Mouse (Mus musculus) midbrain, postnatal 0 days (tissue): ENCODE data around the gene Hdac1. TPM values are rescaled to one million over a fixed set of nuclear protein-coding genes. Genes with fewer than 3 reads are reported as not detected.

Source experiments
- ATAC-seq: fragments of 200-750 bp; cut with Nextera tagmentation; 2 replicates; pipeline ENCODE4 v1.8.0; 2017; ENCODE audit warnings: moderate number of reproducible peaks, mild to moderate bottlenecking, moderate TSS enrichment, moderate library complexity; ENCODE audit not compliant: low FRiP score
- DNase-seq: peaks from one replicate; pipeline ENCODE4 v3.0.0-alpha.2; 2015; ENCODE audit warnings: low spot score
- H3K27ac ChIP-seq: fragments of 300-500 bp; sonication (generic); 2 replicates; pipeline ENCODE4 v1.5.1; 2014; ENCODE audit warnings: low read depth, mild to moderate bottlenecking, low read length, mixed read lengths
- H3K27me3 ChIP-seq: fragments of 300-500 bp; sonication (generic); 2 replicates; pipeline ENCODE4 v1.6.1; 2014; ENCODE audit warnings: low read length, control low read depth, mixed read lengths; ENCODE audit not compliant: insufficient read depth
- H3K36me3 ChIP-seq: fragments of 300-500 bp; sonication (generic); 2 replicates; pipeline ENCODE4 v1.6.1; 2014; ENCODE audit warnings: low read length, control low read depth, mixed read lengths; ENCODE audit not compliant: insufficient read depth
- H3K4me1 ChIP-seq: fragments of 300-500 bp; sonication (generic); 2 replicates; pipeline ENCODE4 v1.6.1; 2014; ENCODE audit warnings: mild to moderate bottlenecking, control low read depth, antibody characterized with exemption, low read length, mixed read lengths; ENCODE audit not compliant: insufficient read depth
- H3K4me2 ChIP-seq: fragments of 300-500 bp; sonication (generic); 2 replicates; pipeline ENCODE4 v1.6.1; 2014; ENCODE audit warnings: low read depth, mild to moderate bottlenecking, low read length, mixed read lengths; ENCODE audit not compliant: poor library complexity, severe bottlenecking
- H3K4me3 ChIP-seq: fragments of 300-500 bp; sonication (generic); 2 replicates; pipeline ENCODE4 v1.5.1; 2014; ENCODE audit warnings: low read depth, mild to moderate bottlenecking, low read length, moderate library complexity
- H3K9ac ChIP-seq: fragments of 300-500 bp; sonication (generic); replicated peaks from 2 replicates; pipeline ENCODE4 v1.6.1; 2014; ENCODE audit warnings: mild to moderate bottlenecking, low read length, moderate library complexity, mixed read lengths; ENCODE audit not compliant: poor library complexity, severe bottlenecking
- H3K9me3 ChIP-seq: fragments of 300-500 bp; sonication (generic); 2 replicates; pipeline ENCODE4 v1.6.1; 2016; ENCODE audit warnings: low read length, control low read depth
- CTCF ChIP-seq: IDR thresholded peaks from 2 replicates; pipeline ENCODE4 v1.5.1; 2016; ENCODE audit warnings: antibody characterized with exemption, mild to moderate bottlenecking
- WGBS: fragments of 180-500 bp; shearing (Covaris S2); extraction: QIAGEN DNeasy Blood & Tissue Kit; methylation state at CpG from one replicate; pipeline ENCODE4 v1.1.7; 2014; 5-methylcytosine and 5-hydroxymethylcytosine counted together
- polyA plus RNA-seq: library from polyadenylated mRNA; unstranded; fragments of >200 nt; fragmentation: Nextera tagmentation; extraction: Ambion mirVana; gene quantifications from 2 replicates; pipeline ENCODE4 v1.2.1, GENCODE M21; 2015
- total RNA-seq: library from RNA; depleted of rRNA; stranded (reverse); fragments of >200 nt; gene quantifications from 2 replicates; pipeline ENCODE4 v1.2.3, GENCODE M21; 2014

Hdac1 gene
- total and polyA plus RNA-seq, 2 experiments from 2014 or later, result 28.3 to 48.4 TPM

DNA sequence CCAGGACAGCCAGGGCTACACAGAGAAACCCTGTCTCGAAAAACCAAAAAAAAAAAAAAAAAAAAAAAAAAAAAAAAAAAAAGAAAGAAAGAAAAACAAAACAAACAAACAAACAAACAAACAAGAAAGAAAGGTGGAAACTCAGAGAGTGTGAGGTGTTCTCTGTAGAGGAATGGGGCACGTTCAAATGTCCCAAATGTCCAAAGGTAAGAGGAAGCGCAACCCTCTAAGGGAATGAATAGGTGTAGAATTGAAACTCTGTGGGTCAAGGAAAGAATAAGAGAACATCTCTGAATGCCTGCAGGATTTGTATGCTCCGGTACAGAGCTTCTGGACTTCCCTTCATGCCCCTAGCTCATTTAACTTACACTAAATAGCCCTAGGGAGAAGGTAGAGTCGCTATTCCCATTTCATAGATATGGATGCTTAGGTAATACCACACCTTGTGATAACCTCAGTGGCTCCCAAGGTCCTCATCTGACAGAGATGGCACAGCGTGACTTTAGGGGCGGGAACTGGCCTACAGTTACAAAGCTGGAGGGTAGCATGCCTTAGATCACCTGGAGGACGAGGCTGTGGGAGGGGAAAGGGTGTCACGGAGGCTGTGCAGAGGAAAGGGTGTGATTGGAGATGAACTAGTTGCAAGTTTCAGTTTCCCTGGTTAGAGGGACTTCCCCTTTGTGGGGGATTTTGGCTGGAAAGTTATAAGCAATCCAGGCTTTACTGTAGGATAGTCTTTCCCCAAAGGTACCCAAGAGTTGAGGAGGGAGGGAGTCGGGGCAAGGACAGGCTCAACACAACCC, 34.9 kb downstream of the Hdac1 start:
- H3K9ac ChIP-seq, result no peak overlapping the region
- no peaks in the 10 kb centered on the region; the same call in 1 of the 2 replicates for H3K4me1 ChIP-seq
- no peak for TF ChIP-seq CTCF
- H3K4me3 ChIP-seq, result no peak overlapping the region
- 74% methylated on average over 9 of the region's 10 CpGs for WGBS
- no peaks in the 10 kb centered on the region for H3K36me3 ChIP-seq
- ATAC-seq (no peak), DNase-seq (no peak)
- H3K27me3 ChIP-seq, result no peaks in the 10 kb centered on the region
- H3K27ac ChIP-seq, result no peak overlapping the region
- H3K9me3 ChIP-seq, result no peaks in the 10 kb centered on the region
- no peak overlapping the region for H3K4me2 ChIP-seq

DNA sequence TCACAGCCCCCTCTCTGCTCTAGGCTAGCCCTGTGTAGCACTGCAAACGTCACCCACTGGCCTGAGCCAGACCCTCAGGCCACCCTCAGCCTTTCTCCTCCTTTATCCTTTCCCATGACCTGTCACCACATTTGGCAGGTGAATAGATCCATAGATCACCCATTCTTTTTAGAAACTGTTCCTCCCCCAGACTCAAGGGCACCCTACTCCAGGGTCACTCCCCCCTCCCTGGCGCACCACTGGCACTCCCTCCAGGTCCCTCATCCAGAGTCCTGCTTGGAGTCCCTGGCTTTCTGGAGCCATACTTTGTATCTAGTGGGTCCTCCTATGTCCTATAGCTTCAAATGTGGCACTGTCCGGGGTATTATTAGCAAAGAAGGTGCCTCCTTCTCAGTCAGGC, 37.0 kb downstream of the Hdac1 start:
- Histone ChIP-seq H3K36me3 (no peaks in the 10 kb centered on the region), H3K4me1 (no peaks in the 10 kb centered on the region), H3K27me3 (no peaks in the 10 kb centered on the region), H3K9me3 (no peaks in the 10 kb centered on the region), H3K4me3 (no peak overlapping the region), H3K4me2 (no peak overlapping the region), H3K27ac (no peak overlapping the region), H3K9ac (no peak overlapping the region)
- no peak for ATAC-seq
- no peak for TF ChIP-seq CTCF
- DNase-seq, result no peak
- WGBS, result 79% methylated on average over 3 of the region's 3 CpGs

DNA sequence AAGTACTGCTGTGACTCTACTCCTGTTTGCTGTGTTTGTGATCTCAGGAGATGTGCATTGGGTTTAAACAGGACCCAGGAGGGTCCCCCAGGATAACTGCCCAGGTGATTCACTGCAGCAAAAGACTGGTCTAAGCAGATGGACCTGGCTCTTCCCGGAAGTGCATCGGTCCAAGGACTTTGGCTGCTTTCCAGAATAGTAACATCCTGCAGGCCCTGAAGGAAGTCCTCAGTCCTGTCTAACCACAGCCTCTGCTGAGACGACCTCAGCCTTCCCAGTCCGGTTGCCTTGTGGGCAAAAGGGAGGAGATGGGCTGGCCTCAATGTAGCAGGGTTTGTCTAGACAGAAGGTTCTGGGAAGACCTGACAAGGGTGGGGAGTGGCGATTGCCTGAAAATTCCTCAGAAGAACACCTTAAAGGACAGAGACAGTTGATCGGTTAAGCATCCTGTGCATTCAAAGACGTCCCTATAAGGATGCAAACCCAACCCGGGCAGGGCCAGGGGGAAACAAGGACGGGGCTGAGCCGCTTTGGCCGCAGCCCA, 39.5 kb downstream of the Hdac1 start:
- no peak overlapping the region for H3K4me2 ChIP-seq
- H3K27me3 ChIP-seq, result no peaks in the 10 kb centered on the region
- no peak for DNase-seq
- ATAC-seq, result no peak
- no peaks in the 10 kb centered on the region for H3K36me3 ChIP-seq
- 79% methylated on average over 11 of the region's 11 CpGs for WGBS
- H3K4me1 ChIP-seq, result no peaks in the 10 kb centered on the region
- H3K9ac ChIP-seq, result no peak overlapping the region
- no peak overlapping the region for H3K27ac ChIP-seq
- H3K4me3 ChIP-seq, result no peak overlapping the region
- TF ChIP-seq CTCF, result no peak
- no peaks in the 10 kb centered on the region for H3K9me3 ChIP-seq

DNA sequence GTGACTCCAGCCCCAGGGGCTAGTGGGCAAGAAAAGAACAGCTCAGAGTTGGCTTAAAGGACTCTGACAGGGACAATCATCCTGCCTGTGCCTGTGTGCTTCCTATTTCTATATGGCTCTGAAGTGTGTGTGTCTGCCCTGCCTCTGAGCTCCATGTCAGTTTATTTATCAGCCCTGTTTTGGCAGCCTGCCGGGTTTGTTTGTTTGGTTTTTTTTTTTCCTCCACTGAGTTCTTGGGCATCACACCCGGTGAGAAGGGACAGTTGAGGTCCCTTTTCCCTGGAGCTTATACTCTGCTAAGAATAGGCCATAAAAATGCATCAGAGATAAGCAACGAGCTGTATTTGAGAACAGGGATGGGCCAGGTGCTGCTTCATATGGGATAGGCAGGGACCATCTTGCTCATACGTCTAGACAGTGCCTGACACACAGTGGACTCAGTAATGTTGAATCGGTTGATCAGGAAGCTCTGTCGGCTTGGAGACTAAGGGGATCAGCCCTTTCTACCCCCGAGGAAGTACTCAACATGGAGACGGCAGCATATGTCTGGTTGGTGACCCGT, 40.1 kb downstream of the Hdac1 start:
- Histone ChIP-seq H3K4me2 (no peak overlapping the region), H3K9me3 (no peaks in the 10 kb centered on the region), H3K27ac (no peak overlapping the region), H3K4me1 (no peaks in the 10 kb centered on the region), H3K9ac (no peak overlapping the region), H3K36me3 (no peaks in the 10 kb centered on the region), H3K4me3 (no peak overlapping the region), H3K27me3 (no peaks in the 10 kb centered on the region)
- DNase-seq (no peak), ATAC-seq (no peak)
- no peak for TF ChIP-seq CTCF
- 71% methylated on average over 9 of the region's 9 CpGs for WGBS

DNA sequence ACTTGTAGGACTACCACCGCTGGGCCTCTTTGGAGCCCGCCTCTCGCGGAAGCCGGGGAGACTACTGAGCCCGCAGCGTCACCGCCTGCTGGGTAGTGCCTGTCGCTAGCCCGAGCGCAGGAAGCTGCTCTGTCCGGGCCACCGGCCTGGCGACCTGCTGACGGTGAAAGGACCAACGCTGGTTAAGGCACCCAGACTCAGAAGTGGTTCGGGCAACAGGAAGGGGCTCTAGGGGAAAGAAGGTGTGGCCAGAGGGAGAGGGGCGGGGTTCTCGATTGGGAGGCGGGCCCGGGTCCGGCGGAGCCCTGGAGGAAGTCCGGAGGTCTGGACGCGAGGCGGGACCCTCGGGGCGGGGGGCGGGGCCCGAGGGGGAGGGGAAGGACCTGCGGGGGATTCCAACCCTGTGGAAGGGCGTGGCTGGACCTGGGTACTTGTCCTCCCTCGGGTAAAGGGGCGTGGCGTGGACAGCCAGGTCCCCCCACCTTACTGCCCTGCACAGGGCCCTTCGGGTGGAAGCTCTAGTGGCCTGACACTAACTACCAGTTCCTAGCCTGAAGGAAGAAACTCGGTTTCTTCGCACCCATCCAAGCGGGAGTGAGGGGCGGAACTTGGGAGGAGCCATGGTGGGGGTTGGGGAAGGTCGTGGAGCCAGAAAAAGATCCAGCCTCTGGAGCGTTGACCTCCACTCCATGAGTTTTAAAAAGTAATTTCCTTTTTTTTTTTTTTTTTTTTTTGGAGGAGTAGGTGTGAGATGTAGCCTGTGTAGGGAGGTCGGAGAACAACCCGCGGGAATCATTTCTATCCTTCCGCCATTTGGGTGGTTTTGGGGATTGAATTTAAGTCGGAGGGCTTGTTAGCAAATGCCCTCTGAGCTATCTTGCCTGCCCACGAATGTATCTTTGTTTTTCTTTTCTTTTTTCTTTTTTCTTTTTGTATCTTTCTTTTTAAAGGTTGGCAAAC, 41.6 kb downstream of the Hdac1 start:
- H3K4me2 ChIP-seq, result peak overlapping the region; percentile 98
- no peak for TF ChIP-seq CTCF
- H3K4me3 ChIP-seq, result peak overlapping the region; percentile 55
- ATAC-seq (peak; percentile 73), DNase-seq (peak; percentile 67)
- no peaks in the 10 kb centered on the region for H3K36me3 ChIP-seq
- H3K27me3 ChIP-seq, result no peaks in the 10 kb centered on the region
- peaks cover 9% of the 10 kb centered on the region for H3K4me1 ChIP-seq
- H3K9ac ChIP-seq, result peak overlapping the region; percentile 64
- H3K9me3 ChIP-seq, result no peaks in the 10 kb centered on the region
- H3K27ac ChIP-seq, result peak overlapping the region; percentile 59; the same call in 1 of the 2 replicates
- WGBS, result 2% methylated on average over 34 of the region's 49 CpGs
